Mouse (Mus musculus) forebrain, embryonic 16.5 days (tissue): ENCODE measurements around the gene Tenm2. TPM values are rescaled to one million over a fixed set of nuclear protein-coding genes. Genes with fewer than 3 reads are reported as not detected.

ENCODE experiments used
- ATAC-seq: fragments of 200-750 bp; cut with Nextera tagmentation; 2 replicates; pipeline ENCODE4 v1.8.0; 2017; ENCODE audit warnings: mild to moderate bottlenecking, moderate library complexity
- H3K27ac ChIP-seq: fragments of 300-500 bp; sonication (generic); 2 replicates; pipeline ENCODE4 v1.5.1; 2014; ENCODE audit warnings: low read length, control low read depth
- H3K27me3 ChIP-seq: fragments of 300-500 bp; sonication (generic); replicated peaks from 2 replicates; pipeline ENCODE4 v1.6.1; 2014; ENCODE audit warnings: low read length; ENCODE audit not compliant: control insufficient read depth, insufficient read depth
- H3K36me3 ChIP-seq: fragments of 300-500 bp; sonication (generic); 2 replicates; pipeline ENCODE4 v1.6.1; 2014; ENCODE audit not compliant: control insufficient read depth, insufficient read depth
- H3K4me1 ChIP-seq: fragments of 300-500 bp; sonication (generic); replicated peaks from 2 replicates; pipeline ENCODE4 v1.6.1; 2014; ENCODE audit warnings: low read length; ENCODE audit not compliant: control insufficient read depth, insufficient read depth
- H3K4me2 ChIP-seq: fragments of 300-500 bp; sonication (generic); 2 replicates; pipeline ENCODE4 v1.6.1; 2014; ENCODE audit warnings: mild to moderate bottlenecking, low read length, control low read depth
- H3K4me3 ChIP-seq: fragments of 300-500 bp; sonication (generic); replicated peaks from 2 replicates; pipeline ENCODE4 v1.5.1; 2014; ENCODE audit warnings: mild to moderate bottlenecking, low read length, control low read depth
- H3K9ac ChIP-seq: fragments of 300-500 bp; sonication (generic); replicated peaks from 2 replicates; pipeline ENCODE4 v1.6.1; 2014; ENCODE audit warnings: low read depth, low read length, control low read depth
- H3K9me3 ChIP-seq: fragments of 300-500 bp; sonication (generic); 2 replicates; pipeline ENCODE4 v1.6.1; 2016; ENCODE audit warnings: low read length; ENCODE audit not compliant: control insufficient read depth
- WGBS: fragments of 180-500 bp; shearing (Covaris S2); extraction: QIAGEN DNeasy Blood & Tissue Kit; methylation state at CpG from one replicate; pipeline ENCODE4 v1.1.7; 2014; 5-methylcytosine and 5-hydroxymethylcytosine counted together
- polyA plus RNA-seq: library from polyadenylated mRNA; unstranded; fragments of >200 nt; fragmentation: Nextera tagmentation; extraction: Ambion mirVana; gene quantifications from 2 replicates; pipeline ENCODE4 v1.2.1, GENCODE M21; 2015

The Tenm2 gene
- polyA plus RNA-seq, 1 experiment from 2014 or later, result 58.7 TPM

DNA sequence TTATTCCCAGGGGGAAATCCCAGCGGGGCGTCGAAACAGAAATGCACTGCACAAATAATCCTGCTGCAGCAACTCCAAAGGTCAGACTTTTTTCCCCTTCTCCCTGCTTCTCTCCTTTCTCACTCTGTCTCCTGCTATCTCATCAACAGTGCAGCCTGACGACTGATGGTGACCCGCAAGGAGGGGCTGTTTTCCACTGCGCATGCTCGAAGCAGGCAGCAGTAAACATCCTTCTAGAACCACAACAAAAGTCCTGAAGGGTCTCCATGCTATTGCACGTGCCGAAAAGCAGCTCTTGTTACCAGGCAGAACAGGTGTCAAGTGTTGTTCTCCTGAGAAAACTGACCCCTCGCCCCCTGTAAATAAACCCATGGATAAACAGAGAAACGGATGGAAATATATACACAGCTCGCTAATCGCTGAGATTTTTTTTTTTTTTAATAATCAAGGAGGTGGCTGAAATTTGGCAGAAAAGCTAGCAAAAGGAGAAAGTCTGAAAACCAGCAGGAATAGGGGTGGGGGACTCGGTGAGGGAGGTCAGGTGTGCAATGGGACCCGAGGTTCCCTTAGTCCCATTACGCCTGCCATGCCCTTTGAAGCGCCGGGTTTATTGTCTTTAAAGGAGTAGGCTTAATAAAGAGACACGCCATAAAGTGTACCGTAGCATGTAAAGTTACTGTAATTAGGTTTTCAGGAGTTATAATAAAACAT, 958.4 kb downstream of the Tenm2 start:
- 75% methylated on average over 20 of the region's 20 CpGs for WGBS
- no peaks in the 10 kb centered on the region for H3K27me3 ChIP-seq
- no peak for ATAC-seq
- no peaks in the 10 kb centered on the region for H3K9me3 ChIP-seq
- H3K4me1 ChIP-seq, result no peaks in the 10 kb centered on the region
- no peak overlapping the region for H3K27ac ChIP-seq
- no peaks in the 10 kb centered on the region for H3K36me3 ChIP-seq
- no peak overlapping the region for H3K9ac ChIP-seq
- no peak overlapping the region for H3K4me3 ChIP-seq
- no peak overlapping the region for H3K4me2 ChIP-seq

DNA sequence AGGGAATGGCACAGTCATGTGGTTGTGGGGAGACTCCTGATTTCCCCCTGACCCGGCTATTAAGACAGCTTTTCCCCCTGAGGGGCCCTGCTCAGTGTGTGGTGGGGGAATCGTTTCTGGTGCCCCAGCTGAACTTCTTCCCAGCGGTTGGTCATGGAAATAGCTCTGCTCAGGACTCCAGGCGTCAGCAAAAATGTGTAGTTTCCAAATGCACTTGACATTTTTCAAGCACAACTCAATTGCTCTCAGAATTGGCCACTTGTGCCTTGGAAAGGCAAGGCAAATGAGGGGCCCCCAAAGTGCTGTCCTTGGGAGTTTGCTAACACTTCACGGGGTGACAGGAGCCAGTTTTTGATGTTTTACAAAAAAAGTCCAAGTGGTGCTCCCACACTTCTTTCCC, 959.7 kb downstream of the Tenm2 start:
- no peak overlapping the region for H3K4me3 ChIP-seq
- no peaks in the 10 kb centered on the region for H3K27me3 ChIP-seq
- H3K27ac ChIP-seq, result no peak overlapping the region
- no peak overlapping the region for H3K4me2 ChIP-seq
- H3K36me3 ChIP-seq, result no peaks in the 10 kb centered on the region
- H3K4me1 ChIP-seq, result peaks cover 2% of the 10 kb centered on the region
- no peaks in the 10 kb centered on the region for H3K9me3 ChIP-seq
- ATAC-seq, result no peak
- H3K9ac ChIP-seq, result no peak overlapping the region
- 30% methylated on average over 5 of the region's 5 CpGs for WGBS

DNA sequence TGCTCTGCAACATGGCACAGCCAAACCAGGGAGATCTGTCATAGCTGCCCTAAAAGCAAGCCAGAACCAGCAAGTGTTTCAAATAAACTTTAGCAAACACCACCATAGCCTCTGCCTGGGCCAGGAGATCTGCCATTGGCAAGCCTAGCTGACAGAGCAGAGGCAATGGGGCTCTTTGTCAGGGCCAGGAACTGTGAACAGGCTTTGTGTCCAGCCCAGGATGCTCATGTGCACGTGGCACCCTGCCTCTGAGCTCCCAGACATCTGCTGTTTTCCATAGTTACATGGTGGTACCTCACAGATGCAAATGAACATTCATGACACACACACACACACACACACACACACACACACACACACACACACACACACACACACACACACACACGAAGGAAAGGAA, 963.6 kb downstream of the Tenm2 start:
- Histone ChIP-seq H3K4me2 (no peak overlapping the region), H3K9me3 (no peaks in the 10 kb centered on the region), H3K9ac (no peak overlapping the region), H3K36me3 (no peaks in the 10 kb centered on the region), H3K27me3 (no peaks in the 10 kb centered on the region), H3K4me3 (no peak overlapping the region), H3K4me1 (peaks cover 2% of the 10 kb centered on the region), H3K27ac (no peak overlapping the region)
- ATAC-seq, result peak; percentile 92
- 33% methylated on average over 2 of the region's 2 CpGs for WGBS

DNA sequence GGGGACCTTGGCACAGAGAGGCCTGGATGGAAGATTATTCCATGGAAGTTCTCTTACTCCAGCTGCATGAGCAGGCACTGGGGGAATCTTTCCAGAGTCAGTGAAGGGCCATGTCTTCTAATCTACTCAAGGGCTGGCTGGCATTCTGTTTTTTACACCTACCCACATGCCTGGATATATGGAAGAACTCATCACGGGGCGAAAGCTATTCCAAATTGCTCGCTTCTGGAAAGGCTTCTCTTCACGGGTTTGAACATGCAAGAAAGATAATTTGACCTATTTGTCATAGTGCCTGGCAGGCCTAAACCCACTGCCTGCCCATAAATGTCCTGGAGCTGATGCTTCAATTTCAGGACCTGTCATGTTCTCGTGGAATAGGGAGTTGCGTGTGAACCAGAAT, 965.8 kb downstream of the Tenm2 start:
- no peaks in the 10 kb centered on the region for H3K27me3 ChIP-seq
- no peak overlapping the region for H3K4me3 ChIP-seq
- WGBS, result 89% methylated on average over 6 of the region's 6 CpGs
- no peaks in the 10 kb centered on the region for H3K36me3 ChIP-seq
- peaks cover 7% of the 10 kb centered on the region for H3K4me1 ChIP-seq
- no peak overlapping the region for H3K9ac ChIP-seq
- no peak for ATAC-seq
- no peak overlapping the region for H3K4me2 ChIP-seq
- H3K9me3 ChIP-seq, result no peaks in the 10 kb centered on the region
- no peak overlapping the region for H3K27ac ChIP-seq

DNA sequence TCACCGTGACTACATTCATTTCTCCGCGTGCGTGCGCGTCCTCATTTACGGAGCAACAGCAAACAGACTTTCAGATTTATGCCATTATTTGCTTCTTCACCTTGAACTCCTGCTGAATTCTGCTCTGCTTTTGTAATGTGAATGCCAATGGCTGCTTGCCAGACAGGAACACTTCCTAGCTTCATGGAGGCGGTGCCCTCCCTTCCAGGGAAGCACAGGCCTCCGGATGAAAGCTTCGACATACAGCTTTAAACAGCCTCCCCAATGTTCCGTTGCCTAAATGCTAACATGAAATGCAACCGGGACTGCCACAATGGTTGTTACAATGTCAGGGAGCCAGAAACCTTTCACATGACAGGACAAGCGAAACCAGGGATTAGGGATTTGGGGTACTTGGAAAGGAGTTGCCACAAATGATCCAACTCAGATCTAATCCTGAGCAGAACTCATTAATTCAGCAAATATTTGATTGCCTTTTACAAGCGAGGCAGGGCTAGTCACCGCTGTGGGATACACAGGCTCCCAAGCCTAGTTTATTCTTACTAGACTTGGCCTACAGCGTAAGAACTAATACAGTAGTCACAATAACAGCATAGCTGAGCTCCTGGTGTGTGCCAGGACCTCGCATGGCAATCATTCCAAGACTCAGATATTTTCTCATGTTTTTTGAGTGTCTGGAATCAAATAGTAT, 970.8 kb downstream of the Tenm2 start:
- Histone ChIP-seq H3K9me3 (no peaks in the 10 kb centered on the region), H3K36me3 (no peaks in the 10 kb centered on the region), H3K4me1 (peaks cover 12% of the 10 kb centered on the region), H3K9ac (no peak overlapping the region), H3K27ac (no peak overlapping the region), H3K4me3 (no peak overlapping the region), H3K27me3 (no peaks in the 10 kb centered on the region), H3K4me2 (peak overlapping the region; percentile 15; the same call in 1 of the 2 replicates)
- ATAC-seq, result peak; percentile 74
- WGBS, result 22% methylated on average over 17 of the region's 17 CpGs

DNA sequence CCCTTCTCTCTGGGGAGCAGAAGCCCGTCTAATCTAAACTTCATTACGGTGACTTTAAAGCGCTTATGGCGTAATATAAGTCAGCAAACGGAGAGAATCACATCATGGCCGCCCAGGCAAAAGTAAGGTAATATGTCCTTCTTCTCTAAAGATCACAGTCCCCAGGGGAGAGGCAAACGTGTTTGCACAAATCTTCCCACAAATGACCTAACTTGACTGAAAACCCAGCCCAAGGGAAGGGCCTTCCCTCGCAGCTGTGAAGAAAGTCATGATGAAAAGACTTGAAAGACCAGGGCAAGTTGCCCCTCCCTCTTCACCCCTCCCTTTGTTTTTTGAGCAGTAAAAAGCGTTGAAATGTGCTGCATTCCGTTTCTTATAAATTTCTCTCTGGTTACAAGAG, 971.9 kb downstream of the Tenm2 start:
- no peak overlapping the region for H3K27ac ChIP-seq
- no peak for ATAC-seq
- no peak overlapping the region for H3K4me2 ChIP-seq
- WGBS, result 56% methylated on average over 10 of the region's 10 CpGs
- H3K4me3 ChIP-seq, result no peak overlapping the region
- H3K4me1 ChIP-seq, result peaks cover 12% of the 10 kb centered on the region
- H3K9me3 ChIP-seq, result no peaks in the 10 kb centered on the region
- no peaks in the 10 kb centered on the region for H3K36me3 ChIP-seq
- H3K27me3 ChIP-seq, result no peaks in the 10 kb centered on the region
- H3K9ac ChIP-seq, result no peak overlapping the region

DNA sequence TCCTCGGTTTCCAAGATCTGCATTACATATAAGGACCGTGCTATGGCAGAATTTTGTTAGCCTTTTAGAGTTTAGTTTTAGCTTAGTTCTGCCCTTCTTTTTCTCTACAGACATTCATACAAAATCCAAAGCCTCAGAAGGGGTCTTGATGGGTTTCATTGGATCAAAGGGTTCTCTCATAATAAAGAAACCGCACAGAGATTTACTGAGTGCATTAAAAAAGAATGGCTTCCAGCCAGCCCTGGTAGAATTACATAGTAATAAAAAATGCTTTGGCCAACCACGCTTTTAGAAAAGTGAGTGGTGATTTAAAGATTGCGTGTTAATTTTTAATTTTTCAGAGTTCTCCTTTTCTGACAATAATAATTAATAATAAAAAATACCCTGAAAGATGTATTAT, 978.6 kb downstream of the Tenm2 start:
- no peak for ATAC-seq
- Histone ChIP-seq H3K27ac (no peak overlapping the region), H3K4me1 (no peaks in the 10 kb centered on the region; the same call in 1 of the 2 replicates), H3K27me3 (no peaks in the 10 kb centered on the region), H3K36me3 (no peaks in the 10 kb centered on the region), H3K9ac (no peak overlapping the region), H3K4me3 (no peak overlapping the region), H3K9me3 (no peaks in the 10 kb centered on the region; the same call in 1 of the 2 replicates), H3K4me2 (no peak overlapping the region)
- 47% methylated on average over 5 of the region's 5 CpGs for WGBS

DNA sequence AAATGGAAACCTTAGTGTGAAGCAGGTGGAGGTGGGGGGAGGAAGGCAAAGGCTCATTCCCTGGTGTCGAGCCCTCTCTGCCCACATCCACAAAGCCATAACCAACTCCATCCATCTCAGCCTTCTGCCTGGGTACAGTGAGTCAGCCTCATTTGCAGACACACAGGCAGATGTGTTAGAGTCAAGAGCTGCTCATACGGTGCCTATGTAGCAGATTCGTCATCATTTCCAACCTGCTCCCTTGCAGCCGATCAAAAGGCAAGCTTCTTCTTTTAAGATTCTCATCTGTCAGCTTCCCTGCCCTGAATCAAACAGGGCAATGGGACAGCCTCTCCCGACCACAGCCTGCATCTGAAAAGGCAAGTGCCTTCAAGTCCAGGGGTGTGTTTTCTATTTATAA, 979.0 kb downstream of the Tenm2 start:
- no peaks in the 10 kb centered on the region; the same call in 1 of the 2 replicates for H3K9me3 ChIP-seq
- H3K4me3 ChIP-seq, result no peak overlapping the region
- no peak overlapping the region for H3K27ac ChIP-seq
- no peak overlapping the region for H3K9ac ChIP-seq
- H3K4me1 ChIP-seq, result peaks cover 3% of the 10 kb centered on the region
- H3K4me2 ChIP-seq, result no peak overlapping the region
- 65% methylated on average over 5 of the region's 5 CpGs for whole genome bisulfite sequencing
- H3K27me3 ChIP-seq, result no peaks in the 10 kb centered on the region
- H3K36me3 ChIP-seq, result no peaks in the 10 kb centered on the region
- ATAC-seq, result no peak

DNA sequence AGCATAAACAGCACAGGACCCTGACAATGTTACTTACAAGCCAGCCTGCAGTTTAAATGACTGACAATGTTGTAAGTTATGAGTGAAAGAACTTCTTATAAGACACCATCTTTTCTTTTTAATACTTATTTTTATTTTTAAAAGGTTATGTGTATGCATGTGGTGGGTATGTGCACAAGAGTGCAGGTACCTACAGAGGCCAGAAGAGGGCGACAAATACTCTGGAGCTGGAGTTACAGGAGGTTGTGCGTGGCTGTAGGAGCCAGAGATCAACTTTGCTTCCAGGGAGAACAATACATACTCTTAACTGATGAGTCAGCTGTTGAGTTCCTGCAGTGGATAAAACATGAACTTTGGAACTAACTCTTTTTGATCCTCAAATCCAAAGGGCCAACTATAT, 981.7 kb downstream of the Tenm2 start:
- Histone ChIP-seq H3K9me3 (no peaks in the 10 kb centered on the region; the same call in 1 of the 2 replicates), H3K4me3 (no peak overlapping the region), H3K27me3 (no peaks in the 10 kb centered on the region), H3K36me3 (no peaks in the 10 kb centered on the region), H3K4me1 (peaks cover 9% of the 10 kb centered on the region), H3K9ac (no peak overlapping the region), H3K4me2 (no peak overlapping the region), H3K27ac (no peak overlapping the region)
- no peak for ATAC-seq
- 86% methylated on average over 2 of the region's 2 CpGs for WGBS
